Mouse (Mus musculus) frontal cortex, postnatal 36 days (tissue): ENCODE measurements around the gene Slc30a10.

Experiments
- DNase-seq, 2 experiments: peaks; one replicate each; pipeline ENCODE4 v3.0.0; 2022; ENCODE audit warnings: low spot score in 2 of 2

Slc30a10 gene

GRCm38 (mm10) chr1:185462889-185463288, 8.2 kb downstream of the Slc30a10 start:
- DNase-seq: no peak

- no peak for DNase-seq
These were observed 14.9 kb downstream of the Slc30a10 start for GRCm38 (mm10) chr1:185469551-185470021.

GRCm38 (mm10) chr1:185472025-185472720, 17.5 kb downstream of the Slc30a10 start:
- DNase-seq: no peak

- no peak for DNase-seq
These were observed 18.1 kb downstream of the Slc30a10 start for GRCm38 (mm10) chr1:185472730-185473129.

GRCm38 (mm10) chr1:185473437-185473836, 18.8 kb downstream of the Slc30a10 start:
- no peak for DNase-seq

- DNase-seq: no peak
These were observed 25.2 kb downstream of the Slc30a10 start for GRCm38 (mm10) chr1:185479861-185480260.

- DNase-seq: peak; percentile 45 to 52
These were observed 27.5 kb downstream of the Slc30a10 start for GRCm38 (mm10) chr1:185482001-185482761.

- DNase-seq: no peak
These were observed 28.1 kb downstream of the Slc30a10 start for GRCm38 (mm10) chr1:185482762-185483161.

GRCm38 (mm10) chr1:185483356-185484057, 28.9 kb downstream of the Slc30a10 start:
- DNase-seq: no peak

GRCm38 (mm10) chr1:185484281-185484680, 29.6 kb downstream of the Slc30a10 start:
- peak; percentile 6 to 17 for DNase-seq

GRCm38 (mm10) chr1:185489893-185490292, 35.2 kb downstream of the Slc30a10 start:
- no peak for DNase-seq

GRCm38 (mm10) chr1:185490603-185491002, 36.0 kb downstream of the Slc30a10 start:
- DNase-seq: no peak

- DNase-seq: peak in 1 of 2 experiments; percentile 26
These were observed 38.9 kb downstream of the Slc30a10 start for GRCm38 (mm10) chr1:185493439-185494034.

- no peak for DNase-seq
These were observed 42.3 kb downstream of the Slc30a10 start for GRCm38 (mm10) chr1:185496791-185497460.

GRCm38 (mm10) chr1:185500602-185501001, 46.0 kb downstream of the Slc30a10 start:
- no peak for DNase-seq

- peak; percentile 26 to 75 for DNase-seq
These were observed 47.2 kb downstream of the Slc30a10 start for GRCm38 (mm10) chr1:185501801-185502340.

- no peak for DNase-seq
These were observed 47.9 kb downstream of the Slc30a10 start for GRCm38 (mm10) chr1:185502550-185502949.

GRCm38 (mm10) chr1:185509042-185509441, 54.4 kb downstream of the Slc30a10 start:
- no peak for DNase-seq

GRCm38 (mm10) chr1:185511306-185511705, 56.7 kb downstream of the Slc30a10 start:
- DNase-seq: no peak

GRCm38 (mm10) chr1:185515526-185515979, 60.9 kb downstream of the Slc30a10 start:
- no peak for DNase-seq

GRCm38 (mm10) chr1:185516041-185516440, 61.4 kb downstream of the Slc30a10 start:
- DNase-seq: no peak
